Mouse (Mus musculus) embryonic facial prominence, embryonic 15.5 days (tissue): ENCODE data around the gene Rpl38. TPM values are rescaled to one million over a fixed set of nuclear protein-coding genes. Genes with fewer than 3 reads are reported as not detected.

Experiments
- ATAC-seq: fragments of 200-750 bp; cut with Nextera tagmentation; 2 replicates; pipeline ENCODE4 v1.8.0; 2017; ENCODE audit warnings: low read depth, moderate TSS enrichment; ENCODE audit not compliant: insufficient number of reproducible peaks, low FRiP score, low TSS enrichment
- H3K27ac ChIP-seq: fragments of 300-500 bp; sonication (generic); replicated peaks from 2 replicates; pipeline ENCODE4 v1.5.1; 2015; ENCODE audit warnings: mild to moderate bottlenecking, inconsistent platforms
- H3K27me3 ChIP-seq: fragments of 300-500 bp; sonication (generic); 2 replicates; pipeline ENCODE4 v1.6.1; 2015; ENCODE audit warnings: inconsistent platforms
- H3K36me3 ChIP-seq: fragments of 300-500 bp; sonication (generic); 2 replicates; pipeline ENCODE4 v1.6.1; 2015; ENCODE audit warnings: mild to moderate bottlenecking, inconsistent platforms
- H3K4me1 ChIP-seq: fragments of 300-500 bp; sonication (generic); 2 replicates; pipeline ENCODE4 v1.6.1; 2015; ENCODE audit warnings: inconsistent platforms
- H3K4me2 ChIP-seq: fragments of 300-500 bp; sonication (generic); replicated peaks from 2 replicates; pipeline ENCODE4 v1.6.1; 2015; ENCODE audit warnings: mild to moderate bottlenecking, inconsistent platforms
- H3K4me3 ChIP-seq: fragments of 300-500 bp; sonication (generic); replicated peaks from 2 replicates; pipeline ENCODE4 v1.5.1; 2015; ENCODE audit warnings: mild to moderate bottlenecking, inconsistent platforms
- H3K9ac ChIP-seq: fragments of 300-500 bp; sonication (generic); 2 replicates; pipeline ENCODE4 v1.6.1; 2015; ENCODE audit warnings: inconsistent platforms
- H3K9me3 ChIP-seq: fragments of 300-500 bp; sonication (generic); replicated peaks from 2 replicates; pipeline ENCODE4 v1.6.1; 2016; ENCODE audit warnings: inconsistent platforms
- WGBS: fragments of 180-500 bp; shearing (Covaris S2); methylation state at CpG from one replicate; pipeline ENCODE4 v1.1.7; 2015; 5-methylcytosine and 5-hydroxymethylcytosine counted together
- polyA plus RNA-seq: library from polyadenylated mRNA; unstranded; fragments of >200 nt; fragmentation: Nextera tagmentation; extraction: Ambion mirVana; gene quantifications from 2 replicates; pipeline ENCODE4 v1.2.1, GENCODE M21; 2015

The Rpl38 gene
- polyA plus RNA-seq, 1 experiment from 2014 or later, result 1,020 TPM

- Histone ChIP-seq H3K36me3 (peaks cover 26% of the 10 kb centered on the region), H3K4me2 (no peak overlapping the region), H3K9ac (no peak overlapping the region), H3K9me3 (no peaks in the 10 kb centered on the region), H3K4me3 (no peak overlapping the region), H3K4me1 (no peaks in the 10 kb centered on the region), H3K27ac (no peak overlapping the region), H3K27me3 (no peaks in the 10 kb centered on the region)
- ATAC-seq, result no peak
- WGBS, result 87% methylated on average over 12 of the region's 12 CpGs
These were observed 43.5 kb downstream of the Rpl38 start for GRCm38 (mm10) chr11:114711861-114712260.

- ATAC-seq, result no peak
These were observed 46.2 kb downstream of the Rpl38 start for GRCm38 (mm10) chr11:114714526-114714925.

DNA sequence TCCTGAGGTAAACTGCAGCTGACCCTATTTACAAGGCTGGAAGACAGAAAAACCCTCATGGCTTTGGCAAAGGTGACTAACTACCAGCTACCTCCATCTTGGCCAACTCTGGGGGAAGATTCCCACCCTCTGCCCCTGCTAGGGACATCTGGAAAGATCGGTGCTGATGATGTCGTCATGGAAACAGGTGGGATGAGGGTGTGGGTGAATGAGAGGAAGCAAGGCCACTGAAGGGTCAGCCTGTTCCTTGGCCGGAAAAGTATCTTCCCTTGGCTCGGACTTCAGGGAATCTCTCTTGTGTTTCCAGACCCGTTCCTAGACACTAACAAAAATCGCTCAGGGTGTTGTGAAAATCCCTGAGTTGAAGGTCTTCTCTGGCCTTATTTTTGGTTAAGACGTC, 47.2 kb downstream of the Rpl38 start:
- Histone ChIP-seq H3K9me3 (no peaks in the 10 kb centered on the region), H3K27me3 (no peaks in the 10 kb centered on the region), H3K27ac (no peak overlapping the region), H3K4me3 (no peak overlapping the region), H3K4me1 (no peaks in the 10 kb centered on the region), H3K4me2 (no peak overlapping the region), H3K36me3 (peaks cover 13% of the 10 kb centered on the region), H3K9ac (no peak overlapping the region)
- WGBS, result 69% methylated on average over 7 of the region's 7 CpGs
- ATAC-seq, result no peak

More at GRCm38 (mm10) chr11:114714526-114714925, 46.2 kb downstream of the Rpl38 start:
- no peaks in the 10 kb centered on the region for H3K4me1 ChIP-seq
- no peak overlapping the region for H3K9ac ChIP-seq
- H3K4me2 ChIP-seq, result no peak overlapping the region
- H3K36me3 ChIP-seq, result peaks cover 15% of the 10 kb centered on the region
- WGBS, result 82% methylated on average over 6 of the region's 6 CpGs
- no peaks in the 10 kb centered on the region for H3K27me3 ChIP-seq
- no peaks in the 10 kb centered on the region for H3K9me3 ChIP-seq
- H3K4me3 ChIP-seq, result no peak overlapping the region
- H3K27ac ChIP-seq, result no peak overlapping the region

- WGBS, result 92% methylated on average over 10 of the region's 10 CpGs
- no peak overlapping the region for H3K9ac ChIP-seq
- H3K4me2 ChIP-seq, result no peak overlapping the region
These were observed 52.2 kb downstream of the Rpl38 start for GRCm38 (mm10) chr11:114720535-114720934.

More at GRCm38 (mm10) chr11:114720535-114720934, 52.2 kb downstream of the Rpl38 start:
- Histone ChIP-seq H3K27ac (no peak overlapping the region), H3K4me3 (no peak overlapping the region), H3K4me1 (peaks cover 22% of the 10 kb centered on the region), H3K9me3 (no peaks in the 10 kb centered on the region), H3K36me3 (no peaks in the 10 kb centered on the region), H3K27me3 (no peaks in the 10 kb centered on the region)
- ATAC-seq, result no peak

Other genes starting within 250 kb of the Rpl38 start
- gene Ttyh2, start 6.9 kb downstream of the Rpl38 start, polyA plus RNA-seq, result 31.5 and 36.4 TPM in 2 replicates
- gene Dnaic2, start 58.9 kb downstream of the Rpl38 start, polyA plus RNA-seq, result 8.0 and 13.2 TPM in 2 replicates
- gene Kif19a, start 96.9 kb downstream of the Rpl38 start, polyA plus RNA-seq, result 1.7 and 3.2 TPM in 2 replicates
- 3.6 and 4.2 TPM in 2 replicates for gene Btbd17, start 127.4 kb downstream of the Rpl38 start, polyA plus RNA-seq
- gene Gpr142, start 130.4 kb downstream of the Rpl38 start, polyA plus RNA-seq, result not detected in 2 replicates
- gene Gprc5c, start 182.6 kb downstream of the Rpl38 start, polyA plus RNA-seq, result 40.4 and 45.4 TPM in 2 replicates
- gene Cd300a, start 221.5 kb downstream of the Rpl38 start, polyA plus RNA-seq, result 1.6 and 1.8 TPM in 2 replicates